Comparison of ENCODE assay signal across 8 mouse cellular contexts in the genomic region with DNA sequence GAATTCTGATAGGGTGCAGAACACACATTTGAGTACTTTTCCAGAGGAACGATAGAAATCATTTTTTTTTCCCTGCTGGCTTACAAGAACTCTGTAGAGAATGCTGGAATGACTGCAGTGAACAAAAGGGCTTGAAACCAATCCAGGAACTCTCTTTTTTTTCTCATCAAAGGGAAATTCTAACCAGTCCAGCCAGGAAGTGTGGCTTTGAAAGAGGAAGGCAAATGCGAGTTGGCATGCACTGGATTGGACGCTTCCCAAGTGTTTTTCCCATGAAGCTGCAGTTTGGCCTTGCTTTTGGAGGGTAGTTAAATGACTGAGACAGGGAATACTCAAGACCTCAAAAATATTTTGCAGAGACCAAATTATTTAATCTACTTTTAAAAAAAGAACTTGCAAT. TPM values are rescaled to one million over a fixed set of nuclear protein-coding genes. Genes with fewer than 3 reads are reported as not detected.
DNase-seq lines count a peak whose midpoint lies in the region; ATAC-seq and TF ChIP-seq lines count a peak whose summit lies in the region.
"Had no signal": no experiment of that assay in that cellular context is flagged by ENCODE, and none has a peak within 500 bp of the region (broad histone marks: within the 10 kb centered on the region; RNA-seq: fewer than 3 reads in every experiment).

No protein-coding gene starts in this region.

- H3K9ac ChIP-seq in stomach, postnatal 0 days (ENCODE audit: low read length), result no peak overlapping the region
- no peak overlapping the region for H3K9ac ChIP-seq in midbrain, embryonic 15.5 days
- H3K9ac ChIP-seq: midbrain, embryonic 12.5 days had no signal

- no peak for ATAC-seq in stomach, postnatal 0 days (ENCODE audit: low FRiP score, low TSS enrichment)
- no peak for ATAC-seq in midbrain, embryonic 15.5 days (replicated peaks)

- no peaks in the 10 kb centered on the region for H3K27me3 ChIP-seq in stomach, postnatal 0 days (ENCODE audit: control insufficient read depth, insufficient read depth, low read length)
- H3K27me3 ChIP-seq in midbrain, embryonic 15.5 days (replicated peaks), result no peaks in the 10 kb centered on the region
- H3K27me3 ChIP-seq: midbrain, embryonic 12.5 days had no signal

- no peak for TF ChIP-seq CTCF in lung, adult 2 months (IDR thresholded peaks at IDR 0.05; ENCODE audit: insufficient read depth, low read length)
- TF ChIP-seq CTCF in stomach, postnatal 0 days (IDR thresholded peaks at IDR 0.05; ENCODE audit: low read depth), result no peak

- H3K9me3 ChIP-seq in stomach, postnatal 0 days (ENCODE audit: control insufficient read depth, low read length), result no peaks in the 10 kb centered on the region
- H3K9me3 ChIP-seq in midbrain, embryonic 15.5 days, result no peaks in the 10 kb centered on the region
- H3K9me3 ChIP-seq: midbrain, embryonic 12.5 days had no signal

- H3K4me2 ChIP-seq in stomach, postnatal 0 days (replicated peaks; ENCODE audit: low read depth), result no peak overlapping the region
- H3K4me2 ChIP-seq in midbrain, embryonic 15.5 days, result no peak overlapping the region
- H3K4me2 ChIP-seq: midbrain, embryonic 12.5 days had no signal

- 6% methylated on average over 3 of the region's 3 CpGs for WGBS in lung, adult 2 months
- WGBS in stomach, postnatal 0 days, result 39% methylated on average over 3 of the region's 3 CpGs
- 33% methylated on average over 3 of the region's 3 CpGs for WGBS in midbrain, embryonic 15.5 days

- no peak overlapping the region for H3K27ac ChIP-seq in stomach, postnatal 0 days (replicated peaks)
- no peak overlapping the region for H3K27ac ChIP-seq in midbrain, embryonic 15.5 days
- H3K27ac ChIP-seq: midbrain, embryonic 12.5 days had no signal

- H3K4me3 ChIP-seq in lung, adult 2 months (replicated peaks; ENCODE audit: extremely low read depth, low read depth, low read length), result no peak overlapping the region
- H3K4me3 ChIP-seq in stomach, postnatal 0 days (ENCODE audit: low read depth, low read length), result no peak overlapping the region
- H3K4me3 ChIP-seq in midbrain, embryonic 15.5 days, result no peak overlapping the region
- H3K4me3 ChIP-seq: midbrain, embryonic 12.5 days had no signal

- DNase-seq in lung, adult 18-20 months, result peak; percentile 60 to 67
- DNase-seq in lung, adult 2 months, result no peak
- peak; percentile 59 to 72 for DNase-seq in cerebellum, postnatal 14 days
- peak; percentile 35 to 50 for DNase-seq in heart, adult 9 months (ENCODE audit: low spot score in 2 of 2)
- DNase-seq in left cerebral cortex, postnatal 10 days (ENCODE audit: extremely low spot score in 1 of 2, low spot score in 2 of 2), result peak; percentile 45 to 46
- no peak for DNase-seq in stomach, postnatal 0 days (ENCODE audit: low spot score)

- H3K4me1 ChIP-seq in lung, adult 2 months (ENCODE audit: control insufficient read depth, insufficient read depth, low read length), result no peaks in the 10 kb centered on the region; the same call in 1 of the 2 replicates
- H3K4me1 ChIP-seq in stomach, postnatal 0 days (replicated peaks; ENCODE audit: control insufficient read depth, insufficient read depth), result no peaks in the 10 kb centered on the region
- H3K4me1 ChIP-seq in midbrain, embryonic 15.5 days, result no peaks in the 10 kb centered on the region

- H3K36me3 ChIP-seq in stomach, postnatal 0 days (ENCODE audit: control insufficient read depth, insufficient read depth, low read length), result no peaks in the 10 kb centered on the region
- no peaks in the 10 kb centered on the region for H3K36me3 ChIP-seq in midbrain, embryonic 15.5 days (replicated peaks)
- H3K36me3 ChIP-seq: midbrain, embryonic 12.5 days had no signal

- no peak for TF ChIP-seq POLR2A in lung, adult 2 months (IDR thresholded peaks at IDR 0.05; ENCODE audit: borderline replicate concordance, extremely low read depth, low read depth, low read length)

- TF ChIP-seq EP300 in stomach, postnatal 0 days (optimal IDR thresholded peaks at IDR 0.05), result no peak

- intact Hi-C loops in left cerebral cortex, postnatal 10 days (cut with DNase I), result no loop called here

RNA-seq across cellular contexts. Expression of a gene that starts 54.7 kb away (rescaled TPM):
- 3.6 TPM in 2 replicates for polyA plus RNA-seq in lung, adult 2 months (2012; rRNA removed)
- 1 to 10 TPM; 5.4 to 6.0 TPM for total RNA-seq in left cerebral cortex, postnatal 10 days (2021)
- 0.93 and 1.3 TPM in 2 replicates for polyA plus RNA-seq in stomach, postnatal 0 days (2015; fragmentation: Nextera tagmentation; extraction: Ambion mirVana)
- 20.1 and 23.4 TPM in 2 replicates for polyA plus RNA-seq in midbrain, embryonic 15.5 days (2015; fragmentation: Nextera tagmentation; extraction: Ambion mirVana)

Comparison
In these comparisons a context has a peak if more than half of its experiments do, and no peak if none do; other contexts are left out.
1. DNase-seq: peak in lung, adult 18-20 months (2 of 2), cerebellum, postnatal 14 days (2 of 2), heart, adult 9 months (2 of 2) and left cerebral cortex, postnatal 10 days (2 of 2); none in lung, adult 2 months (single experiment) and stomach, postnatal 0 days (single experiment).